Mouse (Mus musculus): ENCODE measurements around the gene Slc38a9.
"Not testable (repeated sequence)": the region's sequence is repeated elsewhere in the genome, so short reads cannot be mapped to it uniquely, and the experiment has no call there.

Gene Slc38a9

GRCm38 (mm10) chr13:112686155-112686554 lies 25.6 kb downstream of the Slc38a9 start:
- no peak for DNase-seq

- DNase-seq = no peak
These were observed 32.5 kb downstream of the Slc38a9 start for GRCm38 (mm10) chr13:112692870-112693553.

- no peak for DNase-seq
These were observed 35.1 kb downstream of the Slc38a9 start for GRCm38 (mm10) chr13:112695526-112696240.

- no peak for DNase-seq
These were observed 40.7 kb downstream of the Slc38a9 start for GRCm38 (mm10) chr13:112701256-112701655.

GRCm38 (mm10) chr13:112706351-112706750 lies 45.8 kb downstream of the Slc38a9 start:
- no peak for DNase-seq

- no peak for DNase-seq
These were observed 59.7 kb downstream of the Slc38a9 start for GRCm38 (mm10) chr13:112720078-112720736.

- peak; percentile 16 to 28 for DNase-seq
These were observed 61.6 kb downstream of the Slc38a9 start for GRCm38 (mm10) chr13:112721946-112722729.

GRCm38 (mm10) chr13:112724260-112724659 lies 63.7 kb downstream of the Slc38a9 start:
- not testable (repeated sequence) for DNase-seq

- peak in 1 of 2 experiments; percentile 21 for DNase-seq
These were observed 65.5 kb downstream of the Slc38a9 start for GRCm38 (mm10) chr13:112726002-112726401.

- DNase-seq = no peak
These were observed 72.8 kb downstream of the Slc38a9 start for GRCm38 (mm10) chr13:112733311-112733710.

GRCm38 (mm10) chr13:112734906-112735713 lies 74.6 kb downstream of the Slc38a9 start:
- DNase-seq = peak; percentile 23 to 36

- DNase-seq = no peak
These were observed 75.9 kb downstream of the Slc38a9 start for GRCm38 (mm10) chr13:112736407-112736806.

GRCm38 (mm10) chr13:112737110-112737509 lies 76.6 kb downstream of the Slc38a9 start:
- DNase-seq = no peak

GRCm38 (mm10) chr13:112738005-112738404 lies 77.5 kb downstream of the Slc38a9 start:
- no peak for DNase-seq

GRCm38 (mm10) chr13:112740073-112740472 lies 79.5 kb downstream of the Slc38a9 start:
- DNase-seq = no peak

GRCm38 (mm10) chr13:112742076-112742830 lies 81.7 kb downstream of the Slc38a9 start:
- DNase-seq = no peak

GRCm38 (mm10) chr13:112743647-112744046 lies 83.1 kb downstream of the Slc38a9 start:
- no peak for DNase-seq

GRCm38 (mm10) chr13:112744061-112744849 lies 83.7 kb downstream of the Slc38a9 start:
- peak in 1 of 2 experiments; percentile 52 for DNase-seq

GRCm38 (mm10) chr13:112745936-112746694 lies 85.6 kb downstream of the Slc38a9 start:
- DNase-seq = no peak

- no peak for DNase-seq
These were observed 86.1 kb downstream of the Slc38a9 start for GRCm38 (mm10) chr13:112746695-112747055.
